Mouse (Mus musculus) spleen, adult 2 months (tissue): ENCODE measurements at regions not wholly inside any gene's neighbourhood (a gene's known extent, or its start where the extent isn't known, plus 50 kb on each side); places are given as distances from the start of the nearest gene placed in this dataset.

ENCODE experiments used
- CTCF ChIP-seq: fragments of 200-500 bp; IDR thresholded peaks from 2 replicates; pipeline ENCODE4 v1.5.1; 2011; ENCODE audit warnings: mild to moderate bottlenecking, inconsistent platforms; ENCODE audit not compliant: insufficient read depth, insufficient read length, insufficient replicate concordance; ENCODE audit errors: extremely low read depth
- POLR2A ChIP-seq: fragments of 200-500 bp; IDR thresholded peaks from 2 replicates; pipeline ENCODE4 v1.6.1; 2011; ENCODE audit warnings: low read depth, low read length, inconsistent platforms

- TF ChIP-seq CTCF (no peak), POLR2A (no peak)
Observed at GRCm38 (mm10) chr10:21460062-21460461, 83.0 kb downstream of the Aldh8a1 start.
